Mouse (Mus musculus): ENCODE measurements around the gene Bpifa6.
"Not testable (repeated sequence)": the region's sequence is repeated elsewhere in the genome, so short reads cannot be mapped to it uniquely, and the experiment has no call there.

The Bpifa6 gene

DNA sequence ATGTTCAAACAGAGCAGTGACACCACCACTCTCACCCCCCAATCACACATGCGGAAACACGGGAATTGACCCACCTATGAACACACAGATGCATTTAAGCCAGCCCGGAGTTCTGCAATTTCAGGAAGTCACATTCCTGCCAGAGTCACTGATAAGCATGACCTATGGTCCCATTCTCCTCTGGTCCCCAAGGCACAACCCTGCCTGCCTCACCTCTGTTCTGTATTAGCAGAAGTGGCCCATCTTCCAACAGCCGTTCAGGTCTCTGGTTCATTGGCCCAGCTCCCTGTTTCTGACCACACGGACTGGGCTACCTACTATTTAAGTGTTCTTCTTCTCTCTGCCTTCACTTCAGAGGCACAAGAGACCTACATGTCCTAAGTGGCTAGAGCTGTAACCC lies at the start of gene Bpifa6:
Gene Bpifa6, plus strand, starts transcription at position 364 of the 400 bp plus-strand sequence.
- DNase-seq (ENCODE audit: low spot score), result no peak

DNA sequence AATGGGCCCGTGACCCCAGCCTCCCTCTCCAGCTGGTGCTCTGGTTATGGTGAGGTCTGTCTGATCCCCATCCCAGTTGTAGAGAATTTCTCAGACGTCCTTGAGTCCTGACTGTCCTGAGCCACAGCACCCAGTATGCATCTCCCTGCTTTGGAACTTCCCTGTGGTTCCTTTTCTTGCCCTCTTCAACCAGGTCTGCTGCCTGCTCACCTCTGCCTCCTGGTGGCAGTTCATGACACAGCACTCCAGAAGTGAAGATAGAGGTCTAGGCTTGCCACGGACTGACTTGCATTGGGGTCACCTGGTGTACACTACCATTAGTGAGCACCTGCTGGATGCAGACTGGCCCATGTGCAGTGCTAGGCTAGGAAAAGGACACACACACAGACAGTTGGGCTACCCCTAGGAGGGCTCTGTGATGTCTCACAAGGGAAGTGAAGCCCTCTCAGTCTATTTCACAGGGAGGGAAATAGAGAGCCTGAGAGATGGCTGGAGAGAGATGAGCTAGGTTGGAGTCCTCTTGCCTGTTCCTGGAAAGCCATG lies 44.8 kb upstream of the Bpifa6 start:
- DNase-seq (ENCODE audit: low spot score), result peak; percentile 75

DNA sequence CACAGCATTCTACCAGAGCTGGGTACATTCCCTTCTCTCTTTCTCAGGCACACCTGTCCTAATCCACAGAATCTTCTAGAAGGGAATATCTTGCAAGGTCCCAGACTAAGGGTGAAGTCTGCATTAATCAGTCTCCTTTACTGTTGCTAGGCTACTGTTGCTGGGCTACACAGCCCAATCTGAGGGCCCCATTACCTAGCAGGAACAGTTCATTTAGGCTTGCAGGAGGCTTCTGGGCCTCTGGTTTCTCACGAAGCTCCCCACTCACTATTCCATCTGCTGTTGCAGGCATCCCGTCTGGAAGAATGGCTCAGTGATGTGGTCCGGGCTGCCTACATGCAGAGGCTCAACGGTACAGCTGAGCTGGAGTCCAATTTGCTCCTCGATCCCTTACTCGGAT lies 43.6 kb upstream of the Bpifa6 start:
- DNase-seq (ENCODE audit: low spot score), result no peak

DNA sequence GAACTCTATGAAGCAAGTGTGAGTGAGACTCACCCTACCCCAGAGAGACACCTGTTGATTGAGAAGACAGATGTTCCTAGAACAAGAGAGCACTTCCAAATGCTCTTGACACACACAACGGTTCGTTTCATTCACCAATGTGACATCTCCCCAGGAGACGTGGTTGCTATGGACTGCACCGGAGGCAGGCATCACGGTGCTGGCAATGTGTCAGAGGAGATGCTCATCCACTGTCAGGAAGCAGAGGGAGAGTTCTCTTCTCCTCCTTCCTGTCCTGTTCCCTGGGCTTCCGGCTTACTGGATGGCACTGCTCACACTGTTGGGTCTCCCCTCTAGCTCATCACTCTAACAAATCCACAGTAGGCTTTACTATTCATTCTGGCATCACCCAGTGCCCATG lies 41.4 kb upstream of the Bpifa6 start:
- DNase-seq (ENCODE audit: low spot score), result peak; percentile 10

DNA sequence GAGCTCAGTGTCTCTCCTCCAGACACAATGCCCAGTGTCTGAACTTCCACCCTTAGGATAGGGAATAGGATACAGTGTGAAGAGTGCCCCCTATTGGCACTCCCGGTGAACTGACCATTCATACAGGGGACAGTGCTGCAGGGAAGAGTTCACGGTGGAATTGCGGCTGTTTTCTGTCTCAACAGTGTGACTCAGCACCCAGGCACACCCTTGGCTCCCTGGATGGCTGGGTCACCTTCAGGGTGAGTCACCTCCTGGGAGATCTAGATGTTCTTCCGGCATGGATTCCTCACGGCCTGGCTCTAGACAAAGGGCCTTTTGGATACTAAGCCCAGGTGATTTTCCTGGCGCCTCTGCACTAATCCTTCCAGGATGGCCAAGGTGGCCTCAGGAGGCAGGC lies 39.4 kb upstream of the Bpifa6 start:
- DNase-seq (ENCODE audit: low spot score), result no peak

DNA sequence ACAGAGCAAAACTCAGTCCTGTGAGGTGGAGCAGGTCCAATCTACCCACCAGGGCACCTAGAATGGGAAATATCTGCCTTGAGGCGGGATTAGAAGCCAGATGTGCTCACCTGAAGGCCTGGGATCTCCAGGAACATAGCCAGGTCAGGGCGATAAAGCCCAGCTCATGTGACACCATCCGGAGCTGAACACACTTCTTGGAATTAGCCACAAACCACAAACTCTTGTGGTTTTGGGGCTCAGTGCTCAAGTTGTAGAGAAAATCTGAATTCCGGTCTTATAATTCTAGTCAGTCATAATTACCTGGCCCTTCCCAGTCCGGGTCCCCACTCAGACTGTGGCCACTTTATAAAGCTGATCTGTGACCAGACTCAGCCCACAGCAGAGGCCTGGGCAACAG lies 36.9 kb upstream of the Bpifa6 start, which contains the start of gene Bpifb4:
Gene Bpifb4, plus strand, starts transcription at position 370 of the 400 bp plus-strand sequence.
- DNase-seq (ENCODE audit: low spot score), result no peak

DNA sequence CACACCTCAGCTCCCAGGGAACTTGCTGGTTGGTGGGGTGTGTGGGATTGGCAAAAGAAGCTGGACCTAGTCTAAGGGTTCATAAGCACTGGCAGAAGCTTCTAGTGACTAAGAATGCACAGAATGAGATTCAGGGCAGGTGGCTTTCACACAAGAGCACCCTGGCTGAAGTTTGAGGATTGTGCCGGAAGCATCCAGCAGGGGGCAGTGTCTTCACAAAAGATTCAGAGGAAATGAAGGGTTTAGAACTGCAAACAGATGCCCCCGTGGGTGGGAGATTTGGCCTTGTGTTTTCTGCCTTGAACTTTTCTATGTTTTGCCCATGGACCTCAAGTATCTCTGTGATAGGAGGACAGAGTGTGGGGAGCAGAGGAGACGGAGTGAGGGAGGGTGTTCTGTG lies 31.2 kb upstream of the Bpifa6 start:
- DNase-seq (ENCODE audit: low spot score), result peak; percentile 78

DNA sequence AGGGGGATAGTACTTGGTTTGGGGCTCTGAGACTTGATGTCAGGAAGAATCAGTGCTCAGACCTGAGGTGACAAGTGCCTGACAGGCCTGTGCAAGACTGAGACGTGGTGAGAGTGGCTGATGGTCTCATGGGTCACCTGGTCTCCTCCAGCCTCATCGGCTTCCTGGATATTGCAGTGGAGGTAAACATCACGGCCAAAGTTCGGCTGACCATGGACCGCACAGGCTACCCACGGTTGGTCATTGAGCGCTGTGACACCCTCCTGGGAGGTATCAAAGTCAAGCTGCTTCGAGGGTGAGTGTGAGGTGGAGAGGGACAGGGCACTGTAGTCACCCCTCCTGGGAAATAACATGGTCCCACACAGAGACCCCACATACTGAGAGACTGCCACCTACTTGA lies 30.2 kb upstream of the Bpifa6 start:
- DNase-seq (ENCODE audit: low spot score), result no peak

DNA sequence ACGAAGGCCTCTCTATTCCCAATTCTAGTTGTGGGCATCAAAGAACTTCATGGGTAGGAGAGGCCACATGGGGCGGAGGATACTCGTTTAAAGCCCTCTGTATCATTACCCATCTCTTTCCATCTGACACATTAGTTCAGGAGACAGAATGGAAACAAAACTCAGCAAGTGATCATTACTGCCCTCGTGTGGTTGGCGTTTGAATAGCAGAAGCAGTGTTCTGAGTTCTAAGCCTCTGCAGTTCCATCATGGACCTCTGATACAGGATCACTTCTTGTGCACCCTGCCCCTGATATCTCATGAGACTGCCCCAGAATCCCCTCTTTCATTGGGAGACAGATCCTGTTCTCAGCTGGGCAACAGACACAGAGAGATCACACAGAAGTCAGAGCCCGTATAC lies 21.8 kb upstream of the Bpifa6 start:
- peak; percentile 89 for DNase-seq (ENCODE audit: low spot score)

DNA sequence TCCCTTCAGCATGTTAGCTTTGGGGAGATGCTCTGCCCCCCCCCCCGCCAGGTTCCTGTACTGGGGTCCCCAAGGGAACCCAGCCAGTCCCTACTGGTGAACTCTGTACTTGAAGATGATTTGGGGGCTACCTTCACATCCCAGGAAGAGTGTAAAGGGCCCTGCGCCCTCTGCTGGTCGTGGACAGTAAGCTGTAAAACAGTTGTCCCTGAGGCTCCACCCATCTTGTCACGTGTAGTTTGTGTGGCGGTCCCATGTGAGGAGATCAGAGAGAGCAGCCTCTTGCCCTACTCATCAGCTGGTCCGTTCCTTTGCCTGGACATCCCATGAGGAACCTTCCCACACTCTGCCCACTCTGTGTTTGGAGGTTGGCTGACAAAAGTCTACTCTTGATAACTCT lies 20.9 kb upstream of the Bpifa6 start:
- peak; percentile 80 for DNase-seq (ENCODE audit: low spot score)

DNA sequence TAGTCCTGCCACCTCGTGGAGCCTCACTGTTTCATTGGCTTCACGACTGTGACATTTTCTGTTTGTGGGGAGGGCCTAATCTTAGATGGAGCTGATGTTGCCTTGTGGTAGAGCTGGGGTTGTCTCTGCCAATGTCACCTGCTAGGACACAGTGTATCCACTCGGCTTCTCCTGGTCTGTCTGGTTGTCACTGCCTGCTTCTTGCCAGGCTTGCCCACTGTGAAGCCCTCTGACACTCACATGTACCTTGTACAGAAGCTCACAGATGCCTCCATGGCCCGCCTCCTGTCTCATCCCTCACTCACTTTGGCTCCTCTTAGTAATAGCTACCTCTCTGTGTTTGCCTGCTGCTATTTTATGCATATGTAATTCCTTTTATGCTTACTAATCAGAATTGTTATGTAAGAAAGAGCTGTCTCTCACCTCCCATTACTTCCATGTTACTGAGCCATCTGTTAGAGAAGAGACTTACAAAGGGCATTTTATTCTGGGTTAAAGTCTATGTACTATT lies 11.9 kb upstream of the Bpifa6 start:
- no peak for DNase-seq (ENCODE audit: low spot score)

DNA sequence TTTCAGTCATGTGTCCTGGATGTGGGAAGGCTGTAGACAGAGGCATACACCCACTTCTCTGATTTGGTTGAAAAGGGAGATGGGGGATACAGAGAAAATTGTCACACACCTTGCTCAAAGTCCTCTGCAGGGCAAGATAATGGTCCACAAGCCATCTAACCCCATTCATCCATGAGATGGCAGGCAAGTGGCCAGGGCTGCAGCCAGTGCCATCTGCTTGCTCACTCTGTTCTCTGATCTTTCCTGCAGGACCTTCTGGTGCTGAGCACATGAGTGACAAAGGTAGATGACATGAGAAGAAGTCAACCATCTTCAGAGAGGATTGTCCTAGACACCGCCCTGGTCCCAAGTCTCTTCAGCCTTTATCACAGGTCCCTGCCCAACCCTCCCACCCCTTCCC lies 11.4 kb upstream of the Bpifa6 start:
- no peak for DNase-seq (ENCODE audit: low spot score)

DNA sequence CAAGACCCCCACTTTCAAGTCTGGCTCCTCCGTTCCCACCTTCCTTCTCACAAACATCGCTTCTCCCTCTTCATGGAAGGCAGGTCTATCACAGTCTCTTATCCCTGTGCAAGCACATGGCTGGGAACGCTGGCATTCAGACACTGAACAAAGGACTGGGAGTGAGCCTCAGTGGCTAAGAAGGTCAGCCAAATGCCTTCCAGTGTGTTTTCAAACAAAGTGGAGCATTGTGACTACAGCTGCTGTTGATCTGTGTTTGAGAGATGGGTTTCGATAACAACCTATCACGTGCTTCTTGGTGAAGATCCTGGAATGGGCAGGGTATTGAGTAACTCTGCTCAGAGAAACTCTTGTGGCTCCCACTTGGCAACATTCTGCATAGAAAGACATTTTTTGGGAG lies 4.5 kb upstream of the Bpifa6 start:
- no peak for DNase-seq (ENCODE audit: low spot score)

DNA sequence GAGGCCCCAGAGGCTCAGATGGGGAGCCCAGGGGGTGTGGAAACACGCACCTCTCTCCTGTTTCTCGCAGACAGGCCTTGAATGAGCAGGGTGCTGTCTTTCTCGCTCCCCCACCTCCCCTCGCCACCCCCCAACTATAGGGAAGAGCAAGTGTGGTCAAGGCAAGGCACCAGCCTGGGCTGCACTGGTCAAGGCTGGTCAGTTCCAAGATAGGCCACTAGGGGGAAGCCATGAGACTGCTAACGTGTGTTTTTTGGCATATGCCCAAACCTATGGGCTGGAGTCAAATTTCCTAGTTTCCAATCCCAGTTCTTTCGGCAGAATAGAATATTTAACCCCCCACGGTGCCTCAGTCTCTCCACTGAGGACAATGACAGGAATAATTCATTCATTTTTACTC lies 21.0 kb downstream of the Bpifa6 start:
- DNase-seq (ENCODE audit: low spot score), result peak; percentile 89

DNA sequence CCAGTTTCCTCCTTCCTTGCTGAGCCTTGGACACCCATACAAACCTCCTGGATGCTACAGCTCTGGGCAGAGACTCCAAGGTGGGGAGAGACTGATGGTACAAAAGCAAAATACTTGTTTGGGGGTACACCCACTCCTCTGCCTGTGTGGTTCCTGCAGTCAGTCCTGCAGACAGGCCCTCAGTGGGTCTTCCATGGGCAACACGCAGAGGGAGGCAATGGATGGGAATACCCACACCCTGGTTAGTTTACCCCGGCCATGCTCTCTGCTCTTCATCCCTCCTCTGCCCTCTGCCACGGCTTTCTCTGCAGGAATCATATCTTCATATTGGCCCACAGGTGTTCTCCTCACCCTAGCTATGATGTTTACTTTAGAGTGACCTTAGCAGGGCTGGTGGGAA lies 25.8 kb downstream of the Bpifa6 start:
- no peak for DNase-seq (ENCODE audit: low spot score)

DNA sequence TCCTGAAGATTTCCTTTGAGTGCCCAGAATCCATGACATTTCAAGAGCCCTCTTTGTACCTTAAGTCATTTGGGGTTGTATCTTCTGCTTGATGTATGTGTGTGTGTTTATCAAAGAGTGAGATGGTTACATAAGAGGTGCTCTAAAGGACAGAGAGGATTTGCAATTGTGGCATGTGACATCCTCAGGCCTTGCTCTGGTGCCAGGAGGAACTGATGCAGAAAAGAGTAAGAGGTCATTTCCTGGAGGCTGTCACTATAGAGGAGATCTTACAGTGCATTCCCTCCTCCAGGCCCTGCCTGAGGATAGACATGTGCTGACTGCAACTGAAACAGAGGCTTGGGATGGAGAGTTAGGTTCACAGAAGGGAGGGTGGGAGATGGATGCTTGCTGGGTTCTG lies 26.3 kb downstream of the Bpifa6 start:
- DNase-seq (ENCODE audit: low spot score), result no peak

DNA sequence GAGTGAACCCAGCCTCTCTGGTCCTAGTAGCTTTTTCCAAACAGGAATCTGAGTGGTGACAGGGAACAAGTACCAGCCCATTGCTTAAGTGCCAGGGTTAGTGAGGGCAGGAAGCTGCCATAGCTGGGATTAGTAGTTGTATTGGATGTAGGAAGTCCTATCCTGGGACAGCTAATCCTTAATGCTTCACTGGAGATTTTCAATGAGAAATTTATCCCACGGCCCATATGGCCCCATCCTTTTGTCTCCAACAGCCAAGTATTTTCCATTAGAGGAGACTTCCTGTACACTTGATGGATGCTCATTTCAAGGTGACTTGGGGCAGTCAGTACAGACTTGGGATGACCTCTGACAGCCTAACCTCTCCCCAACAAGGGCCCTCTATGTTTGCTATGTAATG lies 29.7 kb downstream of the Bpifa6 start:
- DNase-seq (ENCODE audit: low spot score), result peak; percentile 51

DNA sequence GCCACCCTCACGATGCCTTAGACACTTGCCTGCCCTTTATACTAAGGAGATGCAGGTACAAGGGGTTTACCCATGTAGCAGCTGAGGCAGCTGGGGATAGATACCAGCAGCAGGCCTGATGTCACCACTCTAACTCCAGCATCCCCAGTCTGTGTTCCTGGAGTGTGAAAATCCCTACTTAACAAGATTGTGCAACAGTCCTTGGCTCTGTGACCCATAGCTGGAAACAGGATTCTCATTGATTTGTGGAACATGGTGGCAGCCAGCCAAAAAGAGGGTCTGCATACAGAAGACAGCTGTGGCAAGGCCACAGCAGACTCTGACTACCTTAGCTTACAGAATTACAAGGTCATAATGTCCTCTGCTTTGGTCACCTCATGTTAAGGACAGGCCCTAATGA lies 30.3 kb downstream of the Bpifa6 start:
- no peak for DNase-seq (ENCODE audit: low spot score)

DNA sequence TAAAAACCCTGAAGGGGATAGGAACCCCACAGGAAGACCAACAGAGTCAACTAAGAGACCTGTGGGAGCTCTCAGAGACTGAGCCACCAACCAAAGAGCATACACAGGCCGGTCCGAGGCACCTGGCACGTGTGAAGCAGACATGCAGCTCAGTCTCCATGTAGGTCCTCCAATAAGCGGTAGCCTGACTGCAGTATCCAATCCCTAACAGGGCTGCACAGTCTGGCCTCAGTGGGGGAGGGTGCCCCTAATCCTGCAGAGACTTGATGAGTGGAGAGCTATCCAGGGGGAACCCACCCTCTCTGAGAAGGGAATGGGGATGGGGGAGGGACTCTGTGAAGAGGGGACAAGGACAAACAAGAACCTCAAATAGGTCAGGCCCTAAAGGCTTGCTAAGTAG lies 31.0 kb downstream of the Bpifa6 start:
- DNase-seq (ENCODE audit: low spot score), result no peak

DNA sequence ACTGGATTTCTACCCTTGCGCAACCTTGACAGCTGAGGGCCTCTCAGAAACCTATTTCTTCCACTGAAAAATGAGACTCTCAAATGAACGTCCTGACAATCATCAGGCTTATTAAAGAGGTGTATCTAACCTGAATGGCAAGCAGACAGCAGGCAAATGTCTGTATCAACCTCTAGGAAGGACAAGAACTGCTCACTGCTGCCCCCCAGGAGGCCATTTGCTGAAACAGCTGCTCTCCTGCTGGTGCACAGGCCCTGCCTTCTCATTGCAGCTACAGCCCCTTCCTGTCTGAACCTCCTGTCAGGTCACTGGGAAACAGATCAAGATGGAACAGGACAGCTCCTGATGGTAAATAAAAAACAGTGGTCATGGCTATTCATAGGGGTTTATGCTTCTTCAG lies 31.6 kb downstream of the Bpifa6 start:
- DNase-seq (ENCODE audit: low spot score), result peak; percentile 24

DNA sequence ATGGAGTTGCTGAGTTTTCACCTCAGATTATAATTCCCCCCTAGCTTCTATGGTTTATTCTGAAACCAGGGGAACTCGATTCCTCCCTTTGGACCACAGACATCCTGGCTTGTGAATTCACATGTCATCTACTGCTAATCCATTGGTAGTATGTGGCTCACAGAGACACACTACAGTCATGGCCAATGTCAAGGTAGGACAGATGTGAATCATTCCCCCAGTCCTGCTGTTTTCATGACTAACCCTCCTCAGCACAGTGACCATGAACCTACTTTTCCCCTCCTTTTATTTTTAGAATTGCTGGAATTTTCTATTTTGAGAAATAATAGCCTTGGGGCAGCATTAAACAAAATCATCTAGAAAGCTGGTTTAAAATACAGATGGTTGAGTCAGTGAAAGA lies 32.6 kb downstream of the Bpifa6 start:
- DNase-seq (ENCODE audit: low spot score), result no peak

DNA sequence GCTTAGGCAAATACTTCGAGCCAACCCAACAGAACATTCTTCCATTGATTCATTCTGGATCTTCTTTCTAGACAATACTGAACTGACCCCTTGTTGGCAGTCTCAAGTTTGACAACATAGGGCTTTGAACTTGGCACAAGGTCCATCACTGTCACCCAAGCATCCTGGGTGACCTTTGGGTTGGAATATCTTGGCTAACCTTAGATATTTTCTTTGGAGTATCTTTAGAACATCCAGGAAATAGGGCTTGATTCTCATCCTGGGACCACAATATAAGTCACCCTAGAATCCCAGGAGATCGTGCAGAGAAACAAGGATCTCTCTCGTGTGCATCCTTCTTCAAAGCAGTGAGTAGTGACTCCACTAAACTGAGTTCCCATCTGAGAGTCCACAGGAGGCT lies 33.2 kb downstream of the Bpifa6 start, which contains the start of gene Bpifa2:
Gene Bpifa2, plus strand, starts transcription at position 301 of the 400 bp plus-strand sequence.
- DNase-seq (ENCODE audit: low spot score), result no peak

DNA sequence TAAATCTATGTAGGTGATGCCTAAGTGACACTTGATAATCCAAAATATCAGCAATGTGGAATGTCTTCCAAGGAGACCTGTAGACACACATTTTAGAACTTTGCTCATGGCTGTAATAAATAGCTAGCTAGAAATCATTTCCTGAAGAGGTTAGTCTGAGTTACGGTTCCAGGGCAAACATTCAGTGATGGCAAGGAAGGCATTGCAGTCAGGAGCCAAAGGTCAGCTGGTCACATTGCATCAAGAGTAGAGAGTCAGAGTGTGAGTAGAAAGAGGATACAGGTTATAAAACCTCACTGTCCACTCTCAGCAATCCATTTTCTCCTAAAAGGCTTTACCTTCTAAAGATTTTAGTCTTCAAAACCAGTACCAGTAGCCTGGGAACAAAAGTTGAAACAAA lies 43.2 kb downstream of the Bpifa6 start:
- no peak for DNase-seq (ENCODE audit: low spot score)

DNA sequence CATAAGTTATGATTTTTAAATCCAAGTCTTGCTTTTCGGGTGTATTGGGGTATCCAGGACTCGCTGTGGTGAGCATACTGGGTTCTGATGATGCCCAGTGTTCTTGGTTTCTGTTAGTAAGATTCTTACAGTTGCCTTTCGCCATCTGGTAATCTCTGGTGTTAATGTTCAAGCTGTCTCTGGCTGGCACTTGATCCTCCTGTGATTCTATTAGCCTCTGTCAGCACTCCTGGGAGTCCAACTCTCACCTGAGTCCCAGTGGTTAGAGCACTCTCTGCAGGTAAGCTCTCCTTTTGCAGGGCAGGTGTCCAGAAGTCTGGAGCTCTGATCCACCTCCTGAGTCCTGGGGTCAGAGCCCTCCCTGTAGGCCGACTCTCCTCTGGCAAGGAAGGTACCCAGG lies 49.9 kb downstream of the Bpifa6 start:
- not testable (repeated sequence) for DNase-seq (ENCODE audit: low spot score)

DNA sequence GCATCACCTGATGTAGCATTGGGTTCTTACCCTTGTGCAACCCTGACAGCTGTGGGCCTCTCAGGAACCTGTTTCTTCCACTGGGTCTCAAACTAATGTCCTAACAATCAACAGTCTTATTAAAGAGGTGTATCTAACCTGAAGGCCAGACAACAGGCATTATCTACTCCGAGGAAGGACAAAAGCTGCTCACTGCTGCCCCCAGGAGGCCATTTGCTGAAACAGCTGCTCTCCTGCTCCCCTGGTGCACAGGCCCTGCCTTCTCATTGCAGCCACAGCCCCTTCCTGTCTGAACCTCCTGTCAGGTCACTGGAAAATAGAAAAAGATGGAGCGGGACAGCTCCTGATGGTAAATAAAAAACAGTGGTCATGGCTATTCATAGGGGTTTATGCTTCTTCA lies 64.2 kb downstream of the Bpifa6 start:
- peak; percentile 51 for DNase-seq (ENCODE audit: low spot score)

Data from retina, embryonic 14.5 days (tissue).